Mouse (Mus musculus): ENCODE results near the gene Vmn1r114.
"Not testable (repeated sequence)": the region's sequence is repeated elsewhere in the genome, so short reads cannot be mapped to it uniquely, and the experiment has no call there.

DNA sequence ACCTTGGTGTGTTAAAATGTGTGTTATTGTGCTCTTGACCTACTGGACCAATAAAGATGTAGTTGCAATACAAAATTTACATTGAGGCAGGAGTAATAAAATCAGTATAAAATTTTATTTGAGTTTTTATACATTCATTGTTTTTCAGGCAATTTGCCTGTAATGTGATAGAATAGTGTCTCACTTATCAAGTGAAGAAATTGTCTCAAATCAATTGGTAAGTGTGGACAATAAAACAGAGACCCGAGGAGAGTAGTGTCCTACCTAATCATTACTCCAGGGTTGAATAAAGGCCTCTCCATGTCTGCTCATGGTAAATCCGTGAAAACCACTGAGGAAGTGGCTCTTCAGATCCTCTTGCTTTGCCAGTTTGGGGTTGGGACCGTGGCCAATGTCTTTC is 41.1 kb downstream of the Vmn1r114 start, which contains the start of gene Vmn1r112:
- TF ChIP-seq POLR2A (IDR thresholded peaks at IDR 0.05; ENCODE audit: control insufficient read depth, low read depth, low read length); CTCF (IDR thresholded peaks at IDR 0.05; ENCODE audit: control insufficient read depth, insufficient read depth, insufficient replicate concordance, low read depth, low read length): not testable (repeated sequence)

All from testis, adult 2 months (tissue).